Mouse (Mus musculus) bone marrow, adult 2 months (tissue): ENCODE measurements around the gene Rassf8.

ENCODE experiments used
- CTCF ChIP-seq: fragments of 200-500 bp; IDR thresholded peaks from 2 replicates; pipeline ENCODE4 v1.5.1; 2011; ENCODE audit warnings: low read length, control low read depth; ENCODE audit not compliant: control insufficient read depth, insufficient read depth
- POLR2A ChIP-seq: fragments of 200-500 bp; IDR thresholded peaks from 2 replicates; pipeline ENCODE4 v1.6.1; 2011; ENCODE audit warnings: low read depth, mild to moderate bottlenecking, control low read depth, low read length, borderline replicate concordance; ENCODE audit not compliant: control insufficient read depth

GRCm38 (mm10) chr6:145787311-145787710, 40.8 kb downstream of the Rassf8 start:
- TF ChIP-seq POLR2A (no peak), CTCF (no peak)
